Mouse (Mus musculus) heart, embryonic 12.5 days (tissue): ENCODE data around the gene Amigo3. TPM values are rescaled to one million over a fixed set of nuclear protein-coding genes. Genes with fewer than 3 reads are reported as not detected.

Experiments used
- ATAC-seq: fragments of 200-750 bp; cut with Nextera tagmentation; 2 replicates; pipeline ENCODE4 v1.8.0; 2017; ENCODE audit warnings: moderate TSS enrichment, moderate library complexity; ENCODE audit not compliant: insufficient number of reproducible peaks, low FRiP score
- H3K27ac ChIP-seq: fragments of 300-500 bp; sonication (generic); 2 replicates; pipeline ENCODE4 v1.5.1; 2016; ENCODE audit warnings: mild to moderate bottlenecking, moderate library complexity; ENCODE audit not compliant: poor library complexity, severe bottlenecking
- H3K27me3 ChIP-seq: fragments of 300-500 bp; sonication (generic); replicated peaks from 2 replicates; pipeline ENCODE4 v1.6.1; 2016; ENCODE audit warnings: mild to moderate bottlenecking, moderate library complexity
- H3K36me3 ChIP-seq: fragments of 300-500 bp; sonication (generic); 2 replicates; pipeline ENCODE4 v1.6.1; 2016; ENCODE audit warnings: mild to moderate bottlenecking, moderate library complexity
- H3K4me1 ChIP-seq: fragments of 300-500 bp; sonication (generic); replicated peaks from 2 replicates; pipeline ENCODE4 v1.6.1; 2016; ENCODE audit warnings: mild to moderate bottlenecking
- H3K4me2 ChIP-seq: fragments of 300-500 bp; sonication (generic); 2 replicates; pipeline ENCODE4 v1.6.1; 2016; ENCODE audit warnings: mild to moderate bottlenecking, moderate library complexity
- H3K4me3 ChIP-seq: fragments of 300-500 bp; sonication (generic); 2 replicates; pipeline ENCODE4 v1.5.1; 2016; ENCODE audit warnings: mild to moderate bottlenecking
- H3K9ac ChIP-seq: fragments of 300-500 bp; sonication (generic); 2 replicates; pipeline ENCODE4 v1.6.1; 2016; ENCODE audit warnings: mild to moderate bottlenecking, moderate library complexity
- H3K9me3 ChIP-seq: fragments of 300-500 bp; sonication (generic); replicated peaks from 2 replicates; pipeline ENCODE4 v1.6.1; 2016; ENCODE audit warnings: mild to moderate bottlenecking, moderate library complexity
- WGBS: fragments of 180-500 bp; shearing (Covaris S2); methylation state at CpG from one replicate; pipeline ENCODE4 v1.1.7; 2016; 5-methylcytosine and 5-hydroxymethylcytosine counted together
- polyA plus RNA-seq: library from polyadenylated mRNA; unstranded; fragments of >200 nt; fragmentation: Nextera tagmentation; extraction: Ambion mirVana; gene quantifications from 2 replicates; pipeline ENCODE4 v1.2.1, GENCODE M21; 2016

The Amigo3 gene
- polyA plus RNA-seq, 1 experiment from 2014 or later = 3.1 TPM

DNA sequence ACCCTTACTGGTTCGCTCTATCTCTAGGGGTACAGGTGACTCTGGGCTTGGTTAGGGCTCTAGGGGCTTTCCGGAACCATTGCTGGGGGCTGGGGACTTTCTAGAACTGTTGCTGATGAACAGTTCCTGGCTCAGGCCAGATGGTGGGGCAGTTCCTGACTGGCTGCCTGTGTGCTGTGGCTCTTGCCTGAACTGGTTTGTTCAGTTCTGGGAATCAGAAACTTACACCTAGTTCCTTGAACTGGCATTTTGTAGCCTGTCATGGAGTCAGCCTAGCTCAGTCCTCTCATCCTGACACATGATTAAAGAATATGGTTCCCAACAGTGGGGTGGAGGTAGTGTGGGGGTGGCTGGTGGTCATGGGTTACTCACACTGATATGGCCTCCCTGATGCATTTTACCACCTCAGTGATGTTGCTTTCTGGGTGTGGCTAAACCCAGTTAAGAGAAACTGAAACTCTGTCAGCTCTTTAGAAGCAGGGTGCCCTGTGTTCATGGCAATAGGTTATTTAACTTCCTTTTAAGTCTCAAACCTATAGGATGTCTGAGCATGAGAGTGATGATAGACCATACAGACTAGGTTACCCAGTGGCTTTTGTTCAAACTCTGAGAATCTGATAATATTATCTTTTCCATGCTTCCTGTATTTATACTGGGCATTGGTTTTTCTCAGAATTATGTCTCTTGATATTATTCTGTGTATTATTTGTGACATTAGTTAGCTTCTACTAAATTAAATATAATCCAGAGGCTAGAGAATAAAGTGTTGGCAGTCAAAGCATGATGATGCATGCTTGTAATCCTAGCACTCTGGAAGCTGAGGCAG, 17.4 kb upstream of the Amigo3 start:
- Histone ChIP-seq H3K9ac (no peak overlapping the region), H3K27me3 (no peaks in the 10 kb centered on the region), H3K9me3 (no peaks in the 10 kb centered on the region), H3K36me3 (peaks cover 61% of the 10 kb centered on the region), H3K4me1 (no peaks in the 10 kb centered on the region), H3K4me3 (no peak overlapping the region), H3K4me2 (no peak overlapping the region), H3K27ac (no peak overlapping the region)
- WGBS = 97% methylated on average over 2 of the region's 2 CpGs
- no peak for ATAC-seq

DNA sequence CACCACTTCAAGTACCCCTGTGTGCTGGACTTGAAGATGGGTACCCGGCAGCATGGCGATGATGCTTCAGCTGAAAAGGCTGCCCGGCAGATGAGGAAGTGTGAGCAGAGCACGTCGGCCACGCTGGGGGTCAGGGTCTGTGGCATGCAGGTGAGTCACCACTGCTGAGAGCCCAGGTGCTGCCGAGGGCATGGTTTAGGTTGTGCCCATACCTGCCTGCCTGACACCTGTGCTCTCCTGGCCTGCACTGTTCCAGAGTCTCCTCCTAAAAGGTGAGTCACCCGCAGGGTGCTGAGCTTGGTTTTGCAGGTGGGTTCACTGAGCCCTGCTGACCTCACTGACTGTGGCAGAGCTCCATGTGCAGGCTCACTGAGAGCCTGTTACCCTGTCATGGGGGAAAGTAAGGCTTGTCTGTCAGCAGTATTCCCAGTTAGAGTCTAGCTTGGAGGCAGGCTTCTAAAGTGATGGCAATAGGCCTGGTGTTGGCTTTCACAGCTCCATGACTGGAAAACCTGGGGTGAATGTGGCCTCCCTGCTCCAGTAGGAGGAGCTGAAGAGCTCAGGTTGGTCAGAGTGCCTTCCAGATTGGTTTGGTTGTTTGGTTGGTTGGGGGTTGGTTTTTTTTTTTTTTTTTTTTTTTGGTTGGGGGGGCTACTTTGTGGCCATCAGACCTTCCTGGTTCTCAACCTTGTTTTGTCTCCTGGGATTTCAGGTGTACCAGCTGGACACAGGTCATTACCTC, 8.0 kb upstream of the Amigo3 start:
- H3K9me3 ChIP-seq = no peaks in the 10 kb centered on the region
- H3K4me3 ChIP-seq = no peak overlapping the region
- H3K9ac ChIP-seq = no peak overlapping the region
- H3K27ac ChIP-seq = no peak overlapping the region
- peaks cover 27% of the 10 kb centered on the region for H3K4me1 ChIP-seq
- H3K27me3 ChIP-seq = no peaks in the 10 kb centered on the region
- 94% methylated on average over 8 of the region's 8 CpGs for WGBS
- no peak for ATAC-seq
- H3K4me2 ChIP-seq = no peak overlapping the region
- peaks cover 68% of the 10 kb centered on the region for H3K36me3 ChIP-seq

DNA sequence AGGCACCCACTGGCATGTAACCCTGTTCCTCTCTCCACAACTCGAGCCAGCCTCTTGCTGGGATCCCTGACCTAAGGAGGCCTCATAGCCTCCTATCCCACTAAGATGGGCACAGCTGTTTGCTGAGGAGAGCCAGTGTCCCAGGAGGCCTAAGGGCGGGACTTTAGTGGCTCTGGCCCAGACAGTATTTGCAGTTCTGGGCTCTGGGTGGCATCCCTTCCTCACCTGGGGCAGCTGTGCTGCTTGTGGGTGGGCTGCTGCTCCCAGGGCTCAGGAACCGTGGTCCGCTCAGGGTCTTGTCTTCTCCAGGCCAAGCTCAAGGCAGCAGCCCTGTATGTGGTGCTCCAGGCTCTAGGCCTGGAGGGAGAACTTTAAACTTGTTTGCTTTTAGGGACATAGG, 6.4 kb upstream of the Amigo3 start:
- Histone ChIP-seq H3K27me3 (no peaks in the 10 kb centered on the region), H3K4me1 (peaks cover 35% of the 10 kb centered on the region), H3K4me3 (no peak overlapping the region), H3K36me3 (peaks cover 70% of the 10 kb centered on the region), H3K9me3 (no peaks in the 10 kb centered on the region), H3K9ac (no peak overlapping the region; the same call in 1 of the 2 replicates), H3K4me2 (no peak overlapping the region), H3K27ac (no peak overlapping the region)
- WGBS = 87% methylated on average over 4 of the region's 4 CpGs
- ATAC-seq = no peak

DNA sequence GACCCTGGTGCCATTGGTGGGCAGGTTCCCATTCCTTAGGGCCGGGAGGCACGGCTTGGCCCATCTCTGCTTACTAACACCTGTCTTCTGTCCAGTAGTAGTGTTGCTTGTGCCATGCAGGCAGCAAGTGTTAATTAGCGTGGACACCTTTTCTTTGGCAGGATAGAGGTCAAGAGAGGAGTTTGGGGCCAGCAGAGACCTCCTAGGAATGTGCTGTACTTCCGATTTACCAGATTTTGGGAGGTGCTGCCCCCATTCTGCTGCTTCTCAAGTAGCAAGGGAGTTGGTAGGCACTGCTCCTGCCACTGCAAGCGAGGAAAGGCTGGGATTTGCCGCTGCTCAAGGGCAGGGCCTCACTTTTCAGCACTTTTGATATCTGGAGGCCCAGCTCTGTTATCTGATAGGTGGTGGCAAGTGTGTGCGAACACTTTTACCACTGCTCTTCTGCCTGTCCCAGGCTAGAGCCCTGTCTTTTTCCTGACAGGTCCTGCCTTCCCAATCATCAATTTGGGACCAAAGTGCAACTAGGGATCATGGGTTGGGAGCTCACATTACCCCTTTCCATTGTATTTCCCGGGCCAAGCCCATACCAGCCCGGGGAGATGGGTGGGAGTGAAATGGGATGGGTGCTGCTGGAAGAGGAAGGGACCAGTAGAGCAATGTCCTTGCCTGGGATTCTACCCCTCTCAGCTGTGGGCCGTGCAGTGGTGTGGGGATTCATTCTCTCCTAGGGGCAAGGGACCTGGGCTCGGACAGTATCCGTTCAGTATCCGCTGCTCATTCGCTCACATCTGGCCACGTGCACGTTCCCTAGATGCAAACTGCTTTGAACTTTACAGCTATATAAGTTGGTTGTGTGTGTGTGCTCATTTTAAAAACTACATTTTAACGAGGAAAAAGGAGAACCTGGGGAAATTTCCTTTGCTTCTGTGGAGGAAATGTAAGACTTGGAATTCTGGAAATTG, 5.1 kb upstream of the Amigo3 start:
- Histone ChIP-seq H3K9me3 (no peaks in the 10 kb centered on the region), H3K9ac (peak overlapping the region; percentile 64), H3K27me3 (no peaks in the 10 kb centered on the region), H3K4me3 (peak overlapping the region; percentile 88), H3K4me2 (peak overlapping the region; percentile 93), H3K27ac (peak overlapping the region; percentile 79), H3K36me3 (peaks cover 66% of the 10 kb centered on the region), H3K4me1 (peaks cover 42% of the 10 kb centered on the region)
- ATAC-seq = no peak
- 36% methylated on average over 17 of the region's 17 CpGs for WGBS

DNA sequence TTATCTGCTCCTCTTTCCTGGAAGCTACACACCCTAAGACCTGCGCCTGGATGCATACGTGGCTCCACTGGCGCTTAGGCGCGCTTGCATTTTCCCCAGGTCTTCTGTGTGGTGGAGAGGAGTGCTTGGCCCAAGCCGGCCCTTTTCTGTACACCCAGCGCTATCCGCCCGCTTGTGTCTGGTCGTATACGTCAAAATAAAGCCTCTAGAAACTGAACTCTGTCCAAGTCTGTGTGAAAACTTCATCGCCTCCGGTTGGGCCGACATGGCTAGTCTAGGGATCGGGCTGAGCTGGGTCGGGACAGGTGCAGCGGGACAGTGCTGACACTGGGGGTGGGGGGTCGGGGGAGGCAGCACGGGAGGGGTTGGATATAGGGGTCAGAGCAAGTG, 4.4 kb upstream of the Amigo3 start:
- WGBS = 1% methylated on average over 19 of the region's 19 CpGs
- H3K9me3 ChIP-seq = no peaks in the 10 kb centered on the region
- H3K4me3 ChIP-seq = peak overlapping the region; percentile 88
- H3K9ac ChIP-seq = peak overlapping the region; percentile 64
- peaks cover 62% of the 10 kb centered on the region for H3K36me3 ChIP-seq
- peak; percentile 5; the same call in 1 of the 2 replicates for ATAC-seq
- peaks cover 48% of the 10 kb centered on the region for H3K4me1 ChIP-seq
- H3K27me3 ChIP-seq = no peaks in the 10 kb centered on the region
- H3K4me2 ChIP-seq = peak overlapping the region; percentile 93
- peak overlapping the region; percentile 79 for H3K27ac ChIP-seq

DNA sequence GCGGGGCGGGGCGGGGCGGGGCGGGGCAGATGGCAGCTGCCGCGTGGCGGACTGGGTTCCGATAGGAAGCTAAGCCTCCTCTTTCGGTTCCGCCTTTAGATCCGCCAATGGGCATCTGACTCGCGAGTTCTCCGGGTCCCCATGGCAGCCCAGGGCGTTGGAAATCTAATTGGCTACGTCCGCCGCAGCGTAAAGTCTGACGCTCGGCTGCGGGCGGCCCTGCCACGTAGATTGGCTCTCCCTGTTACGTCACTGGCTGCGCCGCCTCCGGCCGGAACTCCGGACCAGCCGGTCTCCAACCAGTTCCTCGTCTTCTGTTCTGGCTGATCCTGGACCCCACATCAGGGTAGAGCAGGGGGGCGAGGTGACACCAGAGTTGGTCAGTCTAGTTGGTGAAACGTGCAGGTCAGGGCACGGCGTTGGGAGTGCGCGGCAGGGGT, 3.9 kb upstream of the Amigo3 start, which contains the start of gene Gmppb:
Gene Gmppb (plus strand): TSS at position 227 of the 440 bp plus-strand sequence.
- peaks cover 52% of the 10 kb centered on the region for H3K4me1 ChIP-seq
- ATAC-seq = peak; percentile 93
- H3K36me3 ChIP-seq = peaks cover 67% of the 10 kb centered on the region
- H3K4me3 ChIP-seq = peak within 1 kb of the TSS; percentile 88
- no peaks in the 10 kb centered on the region for H3K27me3 ChIP-seq
- peak within 1 kb of the TSS; percentile 84 for H3K9ac ChIP-seq
- H3K9me3 ChIP-seq = no peaks in the 10 kb centered on the region
- peak within 1 kb of the TSS; percentile 93 for H3K4me2 ChIP-seq
- peak within 1 kb of the TSS; percentile 79 for H3K27ac ChIP-seq
- WGBS = under 1% methylated on average over 34 of the region's 39 CpGs

DNA sequence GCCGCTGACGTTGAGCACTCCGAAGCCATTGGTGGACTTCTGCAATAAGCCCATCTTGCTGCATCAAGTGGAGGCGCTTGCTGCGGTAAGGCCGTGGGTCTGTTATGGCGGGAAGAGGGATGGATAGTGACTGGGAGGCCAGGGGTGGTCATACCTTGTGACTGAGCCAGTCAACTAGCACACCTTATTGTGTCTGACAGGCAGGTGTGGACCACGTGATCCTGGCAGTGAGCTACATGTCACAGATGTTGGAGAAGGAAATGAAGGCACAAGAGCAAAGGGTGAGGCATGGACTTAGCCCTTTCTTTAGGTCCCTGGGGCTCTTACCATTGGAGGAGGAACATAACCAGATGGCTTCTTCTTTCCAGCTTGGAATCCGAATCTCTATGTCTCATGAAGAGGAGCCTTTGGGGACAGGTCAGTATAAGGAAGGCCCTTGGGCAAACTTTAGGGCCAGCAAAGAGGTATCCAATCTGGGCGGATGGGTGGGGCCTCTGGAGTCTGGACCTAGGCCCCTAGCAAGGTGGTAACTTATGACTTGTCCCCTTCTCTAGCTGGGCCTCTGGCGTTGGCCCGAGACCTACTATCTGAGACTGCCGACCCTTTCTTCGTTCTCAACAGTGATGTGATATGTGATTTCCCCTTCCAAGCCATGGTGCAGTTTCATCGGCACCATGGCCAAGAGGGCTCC, 3.3 kb upstream of the Amigo3 start:
- peaks cover 71% of the 10 kb centered on the region for H3K36me3 ChIP-seq

DNA sequence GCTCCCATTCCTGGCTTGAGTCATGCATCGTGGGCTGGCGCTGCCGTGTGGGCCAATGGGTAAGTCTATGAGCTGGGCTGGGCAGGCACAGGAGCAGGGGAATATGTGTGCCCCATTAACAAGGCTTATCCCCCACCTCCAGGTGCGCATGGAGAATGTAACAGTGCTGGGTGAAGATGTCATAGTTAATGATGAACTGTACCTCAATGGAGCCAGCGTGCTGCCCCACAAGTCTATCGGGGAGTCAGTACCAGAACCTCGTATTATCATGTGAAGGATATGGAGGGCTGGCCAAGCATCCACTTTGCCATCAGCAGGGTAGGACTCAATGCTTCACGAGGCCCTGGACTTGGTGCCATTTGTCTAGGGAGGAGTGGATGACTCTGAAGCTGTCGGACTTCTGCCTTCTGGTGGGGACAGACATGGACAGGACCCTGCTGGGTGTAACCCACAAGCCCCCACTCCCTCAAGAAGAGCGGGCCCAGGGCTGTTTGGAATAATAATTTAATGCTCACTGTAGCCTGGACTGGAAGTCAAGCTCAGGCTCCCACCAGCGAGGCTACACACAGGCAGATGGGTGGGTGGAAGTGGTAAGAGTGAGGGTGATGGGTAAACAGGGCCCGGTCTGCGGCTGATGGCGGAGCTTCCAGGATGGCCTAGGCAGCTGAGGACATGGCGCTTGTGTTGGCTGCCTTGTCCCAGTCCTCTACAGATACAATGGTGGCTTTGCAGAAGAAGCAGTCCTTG, 1.6 kb upstream of the Amigo3 start:
- no peak for ATAC-seq
- Histone ChIP-seq H3K27me3 (no peaks in the 10 kb centered on the region), H3K27ac (no peak overlapping the region), H3K4me2 (no peak overlapping the region), H3K4me3 (no peak overlapping the region), H3K9ac (no peak overlapping the region), H3K4me1 (peaks cover 52% of the 10 kb centered on the region), H3K9me3 (no peaks in the 10 kb centered on the region), H3K36me3 (peaks cover 72% of the 10 kb centered on the region)
- WGBS = 93% methylated on average over 15 of the region's 15 CpGs

More for the DNA sequence above, 3.3 kb upstream of the Amigo3 start:
- ATAC-seq = no peak
- 37% methylated on average over 15 of the region's 15 CpGs for WGBS
- H3K4me1 ChIP-seq = peaks cover 52% of the 10 kb centered on the region
- H3K4me3 ChIP-seq = peak overlapping the region; percentile 88
- peak overlapping the region; percentile 93 for H3K4me2 ChIP-seq
- no peaks in the 10 kb centered on the region for H3K27me3 ChIP-seq
- H3K9me3 ChIP-seq = no peaks in the 10 kb centered on the region
- 0 out of 2 replicates have a peak overlapping the region, but pooled peaks have one; percentile 58 for H3K27ac ChIP-seq
- peak overlapping the region; percentile 84 for H3K9ac ChIP-seq

DNA sequence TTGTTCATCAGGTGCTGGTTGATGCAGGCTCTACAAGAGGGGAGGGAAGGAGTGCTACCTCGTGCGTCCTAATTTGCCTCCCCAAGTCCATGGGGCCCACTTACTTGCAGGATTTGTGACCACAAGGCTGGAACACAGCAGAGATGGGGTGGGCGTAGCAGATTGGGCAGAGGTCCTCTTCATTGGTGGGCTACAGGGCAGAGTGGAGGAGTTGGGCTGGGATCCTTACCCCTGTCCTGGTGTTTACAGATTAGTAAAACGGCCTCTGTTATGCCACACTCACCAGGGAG, 1.1 kb upstream of the Amigo3 start:
- Histone ChIP-seq H3K27ac (no peak overlapping the region), H3K4me3 (no peak overlapping the region), H3K4me1 (peaks cover 48% of the 10 kb centered on the region), H3K4me2 (no peak overlapping the region), H3K27me3 (no peaks in the 10 kb centered on the region), H3K36me3 (peaks cover 72% of the 10 kb centered on the region), H3K9ac (no peak overlapping the region), H3K9me3 (no peaks in the 10 kb centered on the region)
- 82% methylated on average over 4 of the region's 4 CpGs for WGBS
- ATAC-seq = no peak

DNA sequence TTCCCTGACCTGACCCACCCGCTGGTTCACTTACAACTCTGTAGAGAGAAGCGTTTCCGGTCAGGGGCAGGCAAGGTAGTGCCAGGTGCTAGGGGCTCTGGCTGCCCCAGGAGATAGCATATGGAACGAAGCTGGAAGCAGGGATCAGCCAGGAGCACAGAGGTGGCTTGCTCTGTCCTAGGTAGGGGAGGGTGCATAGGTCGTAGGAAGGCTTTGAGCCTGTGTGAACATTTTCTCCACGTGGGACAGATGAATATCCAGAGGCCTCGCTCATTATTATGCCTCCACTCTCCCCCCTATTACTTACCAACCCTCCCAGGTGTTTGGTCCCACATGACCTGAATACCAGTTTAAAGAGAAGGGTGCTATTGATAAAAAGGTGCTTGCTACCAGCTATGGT, 548 bp upstream of the Amigo3 start:
- 0 out of 2 replicates have a peak overlapping the region, but pooled peaks have one; percentile 22 for H3K9ac ChIP-seq
- no peak overlapping the region for H3K27ac ChIP-seq
- H3K9me3 ChIP-seq = no peaks in the 10 kb centered on the region
- no peak for ATAC-seq
- H3K36me3 ChIP-seq = peaks cover 72% of the 10 kb centered on the region
- no peak overlapping the region for H3K4me3 ChIP-seq
- peaks cover 43% of the 10 kb centered on the region for H3K4me1 ChIP-seq
- no peak overlapping the region for H3K4me2 ChIP-seq
- H3K27me3 ChIP-seq = no peaks in the 10 kb centered on the region
- WGBS = 74% methylated on average over 7 of the region's 7 CpGs
